Mouse (Mus musculus) hindbrain, embryonic 15.5 days (tissue): ENCODE data around the gene Scarb1. TPM values are rescaled to one million over a fixed set of nuclear protein-coding genes. Genes with fewer than 3 reads are reported as not detected.
A peak's percentile ranks its signal among the peaks of the same experiment; 100 is the strongest.

Experiments used
- ATAC-seq: fragments of 200-750 bp; cut with Nextera tagmentation; 2 replicates; pipeline ENCODE4 v1.8.0; 2017; ENCODE audit warnings: low read depth, moderate number of reproducible peaks, moderate TSS enrichment; ENCODE audit not compliant: low FRiP score
- H3K27ac ChIP-seq: fragments of 300-500 bp; sonication (generic); replicated peaks from 2 replicates; pipeline ENCODE4 v1.5.1; 2015; ENCODE audit warnings: mild to moderate bottlenecking, inconsistent platforms
- H3K27me3 ChIP-seq: fragments of 300-500 bp; sonication (generic); 2 replicates; pipeline ENCODE4 v1.6.1; 2015; ENCODE audit warnings: control low read depth, inconsistent platforms
- H3K36me3 ChIP-seq: fragments of 300-500 bp; sonication (generic); 2 replicates; pipeline ENCODE4 v1.6.1; 2015; ENCODE audit warnings: control low read depth, inconsistent platforms
- H3K4me1 ChIP-seq: fragments of 300-500 bp; sonication (generic); replicated peaks from 2 replicates; pipeline ENCODE4 v1.6.1; 2015; ENCODE audit warnings: control low read depth, inconsistent platforms
- H3K4me2 ChIP-seq: fragments of 300-500 bp; sonication (generic); 2 replicates; pipeline ENCODE4 v1.6.1; 2015; ENCODE audit warnings: moderate library complexity, mild to moderate bottlenecking, inconsistent platforms
- H3K4me3 ChIP-seq: fragments of 300-500 bp; sonication (generic); 2 replicates; pipeline ENCODE4 v1.5.1; 2015; ENCODE audit warnings: mild to moderate bottlenecking, inconsistent platforms
- H3K9ac ChIP-seq: fragments of 300-500 bp; sonication (generic); 2 replicates; pipeline ENCODE4 v1.6.1; 2015; ENCODE audit warnings: inconsistent platforms
- H3K9me3 ChIP-seq: fragments of 300-500 bp; sonication (generic); 2 replicates; pipeline ENCODE4 v1.6.1; 2016; ENCODE audit warnings: control low read depth, inconsistent platforms
- WGBS: fragments of 180-500 bp; shearing (Covaris S2); methylation state at CpG from one replicate; pipeline ENCODE4 v1.1.7; 2015; 5-methylcytosine and 5-hydroxymethylcytosine counted together
- polyA plus RNA-seq: library from polyadenylated mRNA; unstranded; fragments of >200 nt; fragmentation: Nextera tagmentation; extraction: Ambion mirVana; gene quantifications from 2 replicates; pipeline ENCODE4 v1.2.1, GENCODE M21; 2015

The Scarb1 gene
- polyA plus RNA-seq, 1 experiment from 2014 or later, result 52.4 TPM

GRCm38 (mm10) chr5:125287053-125287655 lies 53.7 kb downstream of the Scarb1 start:
- H3K4me1 ChIP-seq, result peaks cover 12% of the 10 kb centered on the region
- H3K9me3 ChIP-seq, result no peaks in the 10 kb centered on the region
- ATAC-seq, result no peak
- no peak overlapping the region for H3K4me2 ChIP-seq
- H3K4me3 ChIP-seq, result no peak overlapping the region
- WGBS, result 97% methylated on average over 9 of the region's 9 CpGs
- no peak overlapping the region for H3K9ac ChIP-seq
- H3K27me3 ChIP-seq, result no peaks in the 10 kb centered on the region
- H3K36me3 ChIP-seq, result 0 out of 2 replicates have a peak, but pooled peaks cover 4% of the 10 kb centered on the region
- H3K27ac ChIP-seq, result no peak overlapping the region

GRCm38 (mm10) chr5:125286090-125286489 lies 54.8 kb downstream of the Scarb1 start:
- H3K9me3 ChIP-seq, result no peaks in the 10 kb centered on the region
- H3K36me3 ChIP-seq, result 0 out of 2 replicates have a peak, but pooled peaks cover 4% of the 10 kb centered on the region
- H3K9ac ChIP-seq, result no peak overlapping the region
- H3K27ac ChIP-seq, result no peak overlapping the region
- peaks cover 12% of the 10 kb centered on the region for H3K4me1 ChIP-seq
- ATAC-seq, result no peak
- H3K4me3 ChIP-seq, result no peak overlapping the region
- H3K27me3 ChIP-seq, result no peaks in the 10 kb centered on the region
- H3K4me2 ChIP-seq, result no peak overlapping the region
- 85% methylated on average over 11 of the region's 11 CpGs for WGBS

- Histone ChIP-seq H3K27ac (peak overlapping the region; percentile 48), H3K27me3 (no peaks in the 10 kb centered on the region), H3K4me1 (peaks cover 17% of the 10 kb centered on the region), H3K9ac (peak overlapping the region; percentile 42), H3K4me2 (peak overlapping the region; percentile 69), H3K4me3 (peak overlapping the region; percentile 39), H3K9me3 (no peaks in the 10 kb centered on the region), H3K36me3 (0 out of 2 replicates have a peak, but pooled peaks cover 4% of the 10 kb centered on the region)
- WGBS, result 16% methylated on average over 35 of the region's 35 CpGs
- peak; percentile 81 for ATAC-seq
These were observed 56.9 kb downstream of the Scarb1 start for GRCm38 (mm10) chr5:125283748-125284640.

GRCm38 (mm10) chr5:125279216-125279615 lies 61.7 kb downstream of the Scarb1 start:
- H3K27me3 ChIP-seq, result no peaks in the 10 kb centered on the region
- H3K4me3 ChIP-seq, result no peak overlapping the region
- H3K4me1 ChIP-seq, result peaks cover 14% of the 10 kb centered on the region
- H3K4me2 ChIP-seq, result no peak overlapping the region
- no peaks in the 10 kb centered on the region for H3K9me3 ChIP-seq
- H3K36me3 ChIP-seq, result no peaks in the 10 kb centered on the region
- H3K27ac ChIP-seq, result no peak overlapping the region
- WGBS, result 39% methylated on average over 7 of the region's 7 CpGs
- no peak for ATAC-seq
- no peak overlapping the region for H3K9ac ChIP-seq

- Histone ChIP-seq H3K36me3 (no peaks in the 10 kb centered on the region), H3K4me2 (no peak overlapping the region), H3K27me3 (no peaks in the 10 kb centered on the region), H3K9ac (no peak overlapping the region), H3K27ac (no peak overlapping the region), H3K4me3 (no peak overlapping the region), H3K9me3 (no peaks in the 10 kb centered on the region), H3K4me1 (peaks cover 11% of the 10 kb centered on the region; the same call in 1 of the 2 replicates)
- no peak for ATAC-seq
- 31% methylated on average over 6 of the region's 6 CpGs for whole genome bisulfite sequencing
These were observed 62.6 kb downstream of the Scarb1 start for GRCm38 (mm10) chr5:125278314-125278713.

GRCm38 (mm10) chr5:125277313-125277712 lies 63.6 kb downstream of the Scarb1 start:
- Histone ChIP-seq H3K27me3 (no peaks in the 10 kb centered on the region), H3K9me3 (no peaks in the 10 kb centered on the region), H3K9ac (no peak overlapping the region), H3K4me1 (peaks cover 11% of the 10 kb centered on the region; the same call in 1 of the 2 replicates), H3K4me3 (no peak overlapping the region), H3K27ac (no peak overlapping the region), H3K36me3 (no peaks in the 10 kb centered on the region), H3K4me2 (no peak overlapping the region)
- no peak for ATAC-seq
- WGBS, result 87% methylated on average over 6 of the region's 6 CpGs

- WGBS, result 63% methylated on average over 4 of the region's 4 CpGs
- H3K9ac ChIP-seq, result no peak overlapping the region
- H3K4me1 ChIP-seq, result peaks cover 11% of the 10 kb centered on the region; the same call in 1 of the 2 replicates
- H3K4me3 ChIP-seq, result no peak overlapping the region
- no peaks in the 10 kb centered on the region for H3K27me3 ChIP-seq
- no peaks in the 10 kb centered on the region for H3K36me3 ChIP-seq
- H3K27ac ChIP-seq, result no peak overlapping the region
- ATAC-seq, result no peak
- H3K4me2 ChIP-seq, result no peak overlapping the region
- H3K9me3 ChIP-seq, result no peaks in the 10 kb centered on the region
These were observed 64.1 kb downstream of the Scarb1 start for GRCm38 (mm10) chr5:125276765-125277164.

GRCm38 (mm10) chr5:125275315-125275714 lies 65.6 kb downstream of the Scarb1 start:
- no peaks in the 10 kb centered on the region for H3K9me3 ChIP-seq
- 80% methylated on average over 8 of the region's 8 CpGs for WGBS

GRCm38 (mm10) chr5:125274773-125275172 lies 66.1 kb downstream of the Scarb1 start:
- H3K27me3 ChIP-seq, result no peaks in the 10 kb centered on the region
- H3K4me1 ChIP-seq, result peaks cover 22% of the 10 kb centered on the region
- ATAC-seq, result no peak
- H3K9ac ChIP-seq, result no peak overlapping the region
- H3K4me3 ChIP-seq, result no peak overlapping the region
- no peak overlapping the region for H3K4me2 ChIP-seq
- no peaks in the 10 kb centered on the region for H3K9me3 ChIP-seq
- H3K36me3 ChIP-seq, result no peaks in the 10 kb centered on the region
- no peak overlapping the region for H3K27ac ChIP-seq
- WGBS, result 91% methylated on average over 3 of the region's 3 CpGs

More at GRCm38 (mm10) chr5:125275315-125275714, 65.6 kb downstream of the Scarb1 start:
- no peak overlapping the region for H3K4me2 ChIP-seq
- H3K36me3 ChIP-seq, result no peaks in the 10 kb centered on the region
- H3K27me3 ChIP-seq, result no peaks in the 10 kb centered on the region
- H3K27ac ChIP-seq, result no peak overlapping the region
- ATAC-seq, result no peak
- H3K4me1 ChIP-seq, result peaks cover 22% of the 10 kb centered on the region
- no peak overlapping the region for H3K4me3 ChIP-seq
- no peak overlapping the region for H3K9ac ChIP-seq

- Histone ChIP-seq H3K27ac (no peak overlapping the region), H3K27me3 (no peaks in the 10 kb centered on the region), H3K4me2 (no peak overlapping the region), H3K9ac (no peak overlapping the region), H3K36me3 (no peaks in the 10 kb centered on the region), H3K4me1 (peaks cover 18% of the 10 kb centered on the region), H3K4me3 (no peak overlapping the region), H3K9me3 (no peaks in the 10 kb centered on the region)
- ATAC-seq, result no peak
- 72% methylated on average over 2 of the region's 2 CpGs for WGBS
These were observed 66.7 kb downstream of the Scarb1 start for GRCm38 (mm10) chr5:125274182-125274581.

GRCm38 (mm10) chr5:125273666-125274109 lies 67.2 kb downstream of the Scarb1 start:
- Histone ChIP-seq H3K9me3 (no peaks in the 10 kb centered on the region), H3K27ac (no peak overlapping the region), H3K4me2 (no peak overlapping the region), H3K9ac (no peak overlapping the region), H3K4me3 (no peak overlapping the region), H3K36me3 (no peaks in the 10 kb centered on the region), H3K27me3 (no peaks in the 10 kb centered on the region), H3K4me1 (peaks cover 20% of the 10 kb centered on the region)
- ATAC-seq, result no peak
- 31% methylated on average over 8 of the region's 8 CpGs for WGBS
